Mouse (Mus musculus) heart, adult 2 months (tissue): ENCODE measurements around the gene Slc22a6. TPM values are rescaled to one million over a fixed set of nuclear protein-coding genes. Genes with fewer than 3 reads are reported as not detected.

Experiments used
- DNase-seq, 2 experiments: peaks; one replicate each; pipeline ENCODE4 v3.0.0; 2021
- H3K27ac ChIP-seq: fragments of 200-600 bp; 2 replicates; pipeline ENCODE4 v1.8.1; 2022
- H3K27me3 ChIP-seq: fragments of 200-500 bp; 2 replicates; pipeline ENCODE4 v1.6.1; 2012; ENCODE audit warnings: mild to moderate bottlenecking, low read length, inconsistent platforms, mixed read lengths; ENCODE audit not compliant: control insufficient read depth, insufficient read depth
- H3K36me3 ChIP-seq: fragments of 200-500 bp; 2 replicates; pipeline ENCODE4 v1.6.1; 2012; ENCODE audit warnings: low read length, inconsistent platforms; ENCODE audit not compliant: control insufficient read depth, insufficient read depth
- H3K4me1 ChIP-seq: fragments of 200-500 bp; 2 replicates; pipeline ENCODE4 v1.6.1; 2011; ENCODE audit warnings: low read length; ENCODE audit not compliant: control insufficient read depth, insufficient read depth
- H3K4me3 ChIP-seq: fragments of 200-600 bp; 2 replicates; pipeline ENCODE4 v1.8.1; 2022
- H3K79me2 ChIP-seq: fragments of 200-500 bp; replicated peaks from 2 replicates; pipeline ENCODE4 v1.6.1; 2012; ENCODE audit warnings: mild to moderate bottlenecking, inconsistent platforms, low read length, moderate library complexity, mixed read lengths; ENCODE audit not compliant: control insufficient read depth, insufficient read depth
- H3K9ac ChIP-seq: fragments of 200-500 bp; 2 replicates; pipeline ENCODE4 v1.6.1; 2012; ENCODE audit warnings: low read depth, mild to moderate bottlenecking, control low read depth, inconsistent platforms, low read length, mixed read lengths
- CTCF ChIP-seq: fragments of 200-600 bp; IDR thresholded peaks from 2 replicates; pipeline ENCODE4 v1.8.1; 2022; ENCODE audit warnings: antibody characterized with exemption, mild to moderate bottlenecking, moderate library complexity
- EP300 ChIP-seq: fragments of 200-500 bp; IDR thresholded peaks from 2 replicates; pipeline ENCODE4 v1.6.1; 2011; ENCODE audit warnings: low read depth, low read length, control low read depth; ENCODE audit not compliant: insufficient read depth
- POLR2A ChIP-seq: fragments of 200-500 bp; IDR thresholded peaks from 2 replicates; pipeline ENCODE4 v1.6.1; 2011; ENCODE audit warnings: mild to moderate bottlenecking, low read depth, low read length, control low read depth; ENCODE audit not compliant: insufficient read depth
- WGBS: fragments of 180-500 bp; shearing (Covaris S2); methylation state at CpG from one replicate; pipeline ENCODE4 v1.1.7; 2018; 5-methylcytosine and 5-hydroxymethylcytosine counted together
- intact Hi-C: fragments of 180-260 bp; cut with DNase I; formaldehyde crosslinking; loops from one replicate; pipeline ENCODE4 v1.15.1; 2025
- polyA plus RNA-seq: library from polyadenylated mRNA; depleted of rRNA; stranded (reverse); fragments of >200 nt; gene quantifications from 2 replicates; pipeline ENCODE4 v1.2.3, GENCODE M21; 2012
- total RNA-seq, 2 experiments: library from RNA; stranded (reverse); gene quantifications; 2 replicates each; pipeline ENCODE4 v1.2.3; 2021

Gene Slc22a6
- total and polyA plus RNA-seq, 3 experiments, result not detected

DNA sequence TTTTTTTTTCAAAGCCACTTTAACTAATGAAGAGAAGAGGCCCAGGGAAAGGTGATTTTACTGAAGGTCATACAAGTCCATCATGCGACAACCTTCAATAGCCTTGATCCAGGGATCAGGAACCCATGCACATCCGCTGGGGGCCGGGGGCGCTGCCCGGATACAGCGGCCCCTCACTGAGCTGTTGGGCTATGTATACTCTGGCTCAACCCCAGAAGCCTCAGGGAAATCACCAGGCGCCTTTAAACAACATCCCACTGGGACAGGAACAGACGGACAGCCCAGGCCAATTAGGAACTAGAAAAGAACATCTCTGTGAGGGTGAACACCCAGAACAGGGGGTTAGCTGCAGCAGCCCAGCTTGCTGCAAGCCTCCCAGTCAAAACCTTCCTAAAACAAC, 26.9 kb upstream of the Slc22a6 start, which contains the start of gene Slc22a8:
Slc22a8 (plus strand) TSS at position 301 of the 400 bp plus-strand sequence.
- 48% methylated on average over 8 of the region's 8 CpGs for WGBS
- Histone ChIP-seq H3K27me3 (no peaks in the 10 kb centered on the region), H3K4me3 (no peak within 1 kb of the TSS), H3K27ac (no peak within 1 kb of the TSS), H3K4me1 (no peaks in the 10 kb centered on the region), H3K36me3 (no peaks in the 10 kb centered on the region), H3K79me2 (no peaks in the 10 kb centered on the region), H3K9ac (no peak within 1 kb of the TSS)
- intact Hi-C loops, result no loop called here
- DNase-seq, result no peak
- TF ChIP-seq CTCF (no peak), POLR2A (no peak), EP300 (no peak)

DNA sequence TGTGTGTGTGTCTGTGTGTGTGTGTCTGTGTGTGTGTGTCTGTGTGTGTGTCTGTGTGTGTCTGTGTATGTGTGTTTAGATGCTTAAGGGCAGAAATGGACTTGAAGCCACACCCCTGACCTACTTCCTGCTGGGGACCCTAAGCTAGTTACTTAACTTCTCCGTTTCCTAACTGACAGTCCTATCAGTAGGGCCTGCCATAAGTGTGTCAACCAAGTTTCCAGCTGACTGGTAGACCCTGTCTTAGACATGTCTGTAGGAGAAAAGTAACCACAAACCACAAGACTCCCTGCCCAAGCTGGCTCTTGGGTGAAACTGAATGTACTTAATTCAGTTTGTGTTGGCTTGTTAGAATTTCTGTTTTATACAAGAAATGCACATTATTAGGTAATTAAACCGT, 25.7 kb upstream of the Slc22a6 start:
- no peak overlapping the region for H3K27ac ChIP-seq
- H3K4me1 ChIP-seq, result no peaks in the 10 kb centered on the region
- DNase-seq, result no peak
- H3K27me3 ChIP-seq, result no peaks in the 10 kb centered on the region
- intact Hi-C loops, result no loop called here
- no peaks in the 10 kb centered on the region for H3K79me2 ChIP-seq
- TF ChIP-seq POLR2A (no peak), CTCF (no peak), EP300 (no peak)
- no peak overlapping the region for H3K4me3 ChIP-seq
- WGBS, result 54% methylated on average over 2 of the region's 2 CpGs
- H3K36me3 ChIP-seq, result no peaks in the 10 kb centered on the region
- H3K9ac ChIP-seq, result no peak overlapping the region

DNA sequence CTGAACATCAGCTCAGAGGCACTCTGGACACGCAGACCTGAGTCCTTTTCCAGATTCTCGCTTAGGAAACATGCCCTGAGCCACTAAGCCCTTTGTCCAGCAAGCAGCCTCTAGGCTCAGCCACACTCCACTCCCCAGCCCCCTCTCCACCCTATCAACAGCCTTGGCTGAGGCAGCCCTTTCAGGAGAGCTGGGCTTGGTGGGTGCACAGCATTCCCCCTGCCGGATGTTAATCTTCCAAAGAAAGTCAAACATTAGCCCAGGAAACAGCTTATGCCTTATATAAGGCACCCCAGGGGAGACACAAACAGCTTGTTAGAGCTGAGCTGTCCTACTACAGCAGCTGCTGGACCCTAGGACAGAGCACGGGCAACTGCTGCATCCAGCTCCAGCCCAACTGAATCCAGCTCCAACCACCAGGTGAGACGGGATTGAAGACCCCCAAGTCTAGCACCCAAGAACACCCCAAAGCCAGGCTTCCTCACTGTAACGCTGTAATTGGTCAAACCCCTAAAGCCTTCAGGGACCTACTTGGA, 24.9 kb upstream of the Slc22a6 start:
- Histone ChIP-seq H3K4me1 (no peaks in the 10 kb centered on the region), H3K27me3 (no peaks in the 10 kb centered on the region), H3K27ac (no peak overlapping the region), H3K79me2 (no peaks in the 10 kb centered on the region), H3K36me3 (no peaks in the 10 kb centered on the region), H3K4me3 (no peak overlapping the region), H3K9ac (no peak overlapping the region)
- DNase-seq, result no peak
- intact Hi-C loops, result no loop called here
- TF ChIP-seq EP300 (no peak), POLR2A (no peak), CTCF (no peak)
- WGBS, result 77% methylated on average over 6 of the region's 6 CpGs

DNA sequence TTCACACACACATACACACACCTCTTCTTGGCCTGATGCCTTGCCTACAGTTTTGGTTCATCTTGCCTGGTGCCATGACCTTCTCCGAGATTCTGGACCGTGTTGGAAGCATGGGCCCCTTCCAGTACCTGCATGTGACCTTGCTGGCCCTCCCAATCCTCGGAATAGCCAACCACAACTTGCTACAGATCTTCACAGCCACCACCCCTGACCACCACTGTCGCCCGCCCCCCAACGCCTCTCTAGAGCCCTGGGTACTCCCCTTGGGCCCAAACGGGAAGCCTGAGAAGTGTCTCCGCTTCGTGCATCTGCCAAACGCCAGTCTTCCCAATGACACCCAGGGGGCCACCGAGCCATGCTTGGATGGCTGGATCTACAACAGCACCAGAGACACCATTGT, 24.0 kb upstream of the Slc22a6 start:
- Histone ChIP-seq H3K79me2 (no peaks in the 10 kb centered on the region), H3K9ac (no peak overlapping the region), H3K27ac (no peak overlapping the region), H3K27me3 (no peaks in the 10 kb centered on the region), H3K4me3 (no peak overlapping the region), H3K36me3 (no peaks in the 10 kb centered on the region), H3K4me1 (no peaks in the 10 kb centered on the region)
- no peak for DNase-seq
- intact Hi-C loops, result no loop called here
- 85% methylated on average over 11 of the region's 11 CpGs for WGBS
- no peak for TF ChIP-seq CTCF
- TF ChIP-seq EP300, result no peak
- TF ChIP-seq POLR2A, result no peak

DNA sequence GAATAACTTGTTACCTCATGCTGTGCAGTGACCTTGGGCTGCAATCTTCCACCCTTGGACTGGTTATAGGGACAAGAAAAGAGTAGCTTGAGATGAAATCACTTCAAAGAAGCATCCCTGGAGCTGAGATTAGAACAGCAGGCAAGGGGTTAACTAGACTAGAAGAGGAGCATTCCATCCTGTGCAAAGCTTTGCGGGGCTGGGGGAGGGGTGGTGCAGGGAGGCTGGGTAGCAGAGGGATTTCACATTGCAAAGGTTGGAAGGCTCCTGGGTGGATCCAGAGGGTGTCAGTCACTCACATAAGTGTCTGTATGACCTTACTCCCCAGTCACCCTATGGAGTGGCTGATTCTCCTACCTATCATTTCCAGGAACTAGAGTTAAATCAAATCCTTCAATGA, 23.3 kb upstream of the Slc22a6 start:
- no peak overlapping the region for H3K4me3 ChIP-seq
- DNase-seq, result no peak
- H3K27me3 ChIP-seq, result no peaks in the 10 kb centered on the region
- H3K27ac ChIP-seq, result no peak overlapping the region
- H3K9ac ChIP-seq, result no peak overlapping the region
- H3K36me3 ChIP-seq, result no peaks in the 10 kb centered on the region
- no peaks in the 10 kb centered on the region for H3K79me2 ChIP-seq
- intact Hi-C loops, result no loop called here
- TF ChIP-seq EP300 (no peak), CTCF (no peak), POLR2A (no peak)
- WGBS, result 19% methylated on average over 1 of the region's 1 CpGs
- H3K4me1 ChIP-seq, result no peaks in the 10 kb centered on the region

GRCm38 (mm10) chr19:8597269-8597668, 20.6 kb upstream of the Slc22a6 start:
- Histone ChIP-seq H3K27me3 (no peaks in the 10 kb centered on the region), H3K27ac (no peak overlapping the region), H3K4me3 (no peak overlapping the region), H3K36me3 (no peaks in the 10 kb centered on the region), H3K9ac (no peak overlapping the region), H3K79me2 (no peaks in the 10 kb centered on the region), H3K4me1 (no peaks in the 10 kb centered on the region)
- 78% methylated on average over 4 of the region's 4 CpGs for WGBS
- no peak for DNase-seq
- TF ChIP-seq CTCF, result no peak
- TF ChIP-seq EP300, result no peak
- no peak for TF ChIP-seq POLR2A
- intact Hi-C loops, result no loop called here
